Mouse (Mus musculus): ENCODE data around the gene Acad11.

Acad11 gene

GRCm38 (mm10) chr9:104063244-104063961 is at the start of gene Acad11:
Gene Acad11 (plus strand): TSS chr9:104063377.
- peak; percentile 89 for DNase-seq

DNA sequence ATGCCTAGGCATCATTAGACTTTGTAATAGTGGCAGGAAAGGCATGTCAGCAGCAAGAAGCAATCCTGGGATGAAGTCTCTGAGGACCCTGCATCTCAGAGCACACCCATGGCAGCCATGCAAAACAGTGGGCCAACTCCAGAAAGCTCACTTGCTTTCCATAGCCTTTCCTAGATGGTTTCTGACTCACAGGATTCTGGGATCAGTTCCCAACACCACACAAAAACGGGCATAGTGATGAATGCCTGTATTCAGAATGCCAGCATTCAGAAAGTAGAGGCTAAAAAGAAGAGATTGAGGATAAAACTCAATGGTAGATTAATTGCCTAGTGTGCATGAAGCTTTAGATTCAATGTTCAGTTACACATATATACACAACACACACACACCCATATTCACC is 48.7 kb upstream of the Acad11 start:
- no peak for DNase-seq

GRCm38 (mm10) chr9:104021026-104021425 is 42.2 kb upstream of the Acad11 start:
- no peak for DNase-seq

DNA sequence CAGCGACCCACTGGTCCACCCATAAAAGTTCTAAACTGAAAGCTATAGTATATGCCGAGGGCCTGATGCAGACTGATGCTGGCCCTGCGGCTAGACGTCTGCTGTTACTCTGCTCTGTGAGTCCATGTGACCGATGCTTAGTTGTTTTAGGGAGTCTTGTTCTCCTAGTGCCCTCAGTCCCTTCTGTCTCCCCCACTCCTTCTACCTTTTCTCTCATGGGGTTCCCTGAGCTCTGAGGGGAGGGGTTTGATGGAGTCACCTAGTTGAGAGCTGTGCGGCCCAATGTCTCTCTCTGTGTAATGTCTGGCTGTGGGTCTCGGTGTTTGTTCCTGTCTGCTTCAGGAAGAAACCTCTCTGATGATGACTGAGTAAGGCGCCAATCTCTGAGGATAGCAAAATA is 36.0 kb upstream of the Acad11 start:
- DNase-seq, result no peak

GRCm38 (mm10) chr9:104029861-104030260 is 33.3 kb upstream of the Acad11 start:
- no peak for DNase-seq

- no peak for DNase-seq
Measured at GRCm38 (mm10) chr9:104034231-104034630, 28.9 kb upstream of the Acad11 start.

DNA sequence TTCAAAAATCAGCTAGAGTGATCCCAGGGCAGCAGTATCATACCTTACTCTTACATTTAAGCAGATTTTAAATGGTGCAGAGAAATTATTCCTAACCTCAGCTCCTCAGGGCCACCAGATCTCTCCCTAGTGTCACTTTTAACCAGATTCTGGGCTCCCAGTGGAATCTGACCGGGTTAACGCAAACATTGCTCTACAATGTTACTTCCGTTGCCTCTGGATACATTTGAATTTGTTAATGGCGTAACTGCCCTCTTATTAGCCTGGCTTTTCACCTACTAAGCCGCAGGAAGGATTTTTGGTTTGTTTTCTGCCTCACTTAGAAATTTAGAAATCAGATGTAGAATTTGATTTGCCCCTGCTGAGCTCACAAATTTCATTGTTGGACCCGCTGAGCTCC is 28.5 kb upstream of the Acad11 start:
- DNase-seq, result no peak

GRCm38 (mm10) chr9:104035261-104036015 is 27.7 kb upstream of the Acad11 start:
- peak; percentile 61 for DNase-seq

GRCm38 (mm10) chr9:104038266-104038665 is 24.9 kb upstream of the Acad11 start:
- DNase-seq, result no peak

DNA sequence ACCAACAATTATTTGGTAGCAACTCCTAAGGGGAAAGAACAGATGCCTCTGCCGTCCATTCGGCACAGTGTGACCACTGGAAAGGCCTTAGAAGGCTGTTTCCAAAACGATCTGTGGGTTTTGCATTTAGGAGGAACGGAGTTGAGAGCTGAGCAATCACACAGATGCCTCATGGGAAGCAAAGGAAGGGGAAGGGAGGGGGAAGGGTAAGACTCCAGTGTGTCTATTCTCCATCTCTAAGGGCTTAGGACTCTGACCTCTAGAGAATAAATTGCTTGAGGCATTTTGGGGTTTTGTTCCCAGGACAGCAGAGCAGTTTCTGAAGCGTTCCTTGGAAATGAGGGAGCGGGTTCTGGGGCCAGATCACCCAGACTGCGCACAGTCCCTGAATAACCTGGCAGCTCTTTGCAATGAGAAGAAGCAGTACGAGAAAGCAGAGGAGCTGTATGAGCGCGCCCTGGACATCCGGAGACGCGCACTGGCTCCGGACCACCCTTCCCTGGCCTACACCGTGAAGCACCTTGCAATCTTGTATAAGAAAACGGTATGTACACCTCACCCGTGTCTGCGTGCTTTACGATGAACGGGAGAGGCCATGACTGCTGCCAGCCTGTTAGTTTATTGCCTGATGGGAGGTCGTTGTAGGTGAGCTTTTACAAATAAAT is 24.0 kb upstream of the Acad11 start:
- no peak for DNase-seq

- DNase-seq, result no peak
Measured at GRCm38 (mm10) chr9:104039742-104040141, 23.4 kb upstream of the Acad11 start.

GRCm38 (mm10) chr9:104040362-104040761 is 22.8 kb upstream of the Acad11 start, which contains the start of gene Gm28305:
Gene Gm28305 (plus strand): TSS chr9:104040662.
- DNase-seq, result no peak

GRCm38 (mm10) chr9:104043676-104044075 is 19.5 kb upstream of the Acad11 start:
- DNase-seq, result peak; percentile 27

- no peak for DNase-seq
Measured at GRCm38 (mm10) chr9:104051028-104051427, 12.1 kb upstream of the Acad11 start.

- DNase-seq, result peak; percentile 16
Measured at GRCm38 (mm10) chr9:104062430-104063243, 540 bp upstream of the Acad11 start, which contains the start of gene Uba5. Gene Uba5 (minus strand): TSS chr9:104063134.

DNA sequence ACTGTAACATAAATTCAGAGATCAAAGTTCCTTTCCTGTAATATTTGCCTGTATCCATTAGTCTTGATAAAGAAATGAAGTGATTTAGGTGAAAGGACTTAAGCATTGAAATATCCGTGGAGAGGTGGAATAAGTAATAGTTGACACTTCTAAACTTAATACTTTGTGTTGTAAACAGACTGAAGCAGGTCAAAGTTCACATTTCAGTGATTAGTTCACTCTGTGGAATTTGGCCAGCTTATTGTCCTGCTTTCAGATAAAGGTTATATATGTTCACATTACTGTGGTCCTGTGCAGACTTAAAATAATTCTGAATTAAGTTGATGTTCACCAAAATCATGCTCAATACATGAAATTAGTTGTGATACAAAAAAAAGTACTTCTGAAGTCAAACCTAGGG is 1.4 kb downstream of the Acad11 start:
- DNase-seq, result no peak

GRCm38 (mm10) chr9:104070241-104070640 is 7.1 kb downstream of the Acad11 start:
- DNase-seq, result no peak

GRCm38 (mm10) chr9:104070863-104071604 is 7.9 kb downstream of the Acad11 start:
- DNase-seq, result no peak

GRCm38 (mm10) chr9:104075808-104076207 is 12.6 kb downstream of the Acad11 start:
- DNase-seq, result no peak

GRCm38 (mm10) chr9:104078780-104079179 is 15.6 kb downstream of the Acad11 start:
- DNase-seq, result no peak

DNA sequence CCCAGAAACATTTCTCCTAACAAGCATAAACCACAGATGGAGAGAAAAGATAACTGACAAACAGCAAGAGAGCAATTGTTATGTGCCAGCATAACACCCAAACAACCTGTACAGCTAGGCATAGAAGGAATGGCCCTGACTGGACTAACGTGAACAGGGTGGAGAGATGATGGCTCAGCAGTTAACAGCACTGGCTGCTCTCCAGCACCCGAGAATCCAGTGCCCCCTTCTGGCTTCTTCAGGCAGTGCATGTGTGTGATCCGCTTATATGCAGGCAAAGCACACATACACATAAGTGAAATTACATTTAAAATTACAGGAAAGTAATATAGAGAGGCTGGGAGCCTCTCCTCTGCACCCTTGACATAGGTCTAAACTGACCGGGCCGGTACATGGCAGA is 16.2 kb downstream of the Acad11 start:
- DNase-seq, result peak; percentile 49

GRCm38 (mm10) chr9:104080038-104080437 is 16.9 kb downstream of the Acad11 start:
- DNase-seq, result no peak

Measured in kidney, adult 11 months (tissue).